Mouse (Mus musculus) ES-Bruce4 (cell line): ENCODE results near the gene Hsf2bp. TPM values are rescaled to one million over a fixed set of nuclear protein-coding genes. Genes with fewer than 3 reads are reported as not detected.
A peak's percentile ranks its signal among the peaks of the same experiment; 100 is the strongest.
"Not testable (repeated sequence)": the region's sequence is repeated elsewhere in the genome, so short reads cannot be mapped to it uniquely, and the experiment has no call there.

Experiments used
- H3K27ac ChIP-seq: 2 replicates; pipeline ENCODE4 v1.5.1; 2012; ENCODE audit warnings: low read length, inconsistent platforms; ENCODE audit not compliant: insufficient read depth
- H3K27me3 ChIP-seq: 2 replicates; pipeline ENCODE4 v1.6.1; 2012; ENCODE audit warnings: mild to moderate bottlenecking, low read length, inconsistent platforms; ENCODE audit not compliant: control insufficient read depth, poor library complexity, insufficient read depth, severe bottlenecking
- H3K36me3 ChIP-seq: 2 replicates; pipeline ENCODE4 v1.6.1; 2012; ENCODE audit warnings: inconsistent platforms, mild to moderate bottlenecking, low read length, moderate library complexity; ENCODE audit not compliant: control insufficient read depth, poor library complexity, insufficient read depth, severe bottlenecking
- H3K4me1 ChIP-seq: one replicate; pipeline ENCODE4 v1.8.1; 2011; ENCODE audit warnings: low read length; ENCODE audit not compliant: control insufficient read depth, insufficient read depth
- H3K4me3 ChIP-seq: 2 replicates; pipeline ENCODE4 v1.5.1; 2011; ENCODE audit warnings: low read depth, mild to moderate bottlenecking, low read length
- H3K9ac ChIP-seq: 2 replicates; pipeline ENCODE4 v1.6.1; 2012; ENCODE audit warnings: low read depth, mild to moderate bottlenecking, inconsistent platforms; ENCODE audit not compliant: poor library complexity, severe bottlenecking
- H3K9me3 ChIP-seq: replicated peaks from 2 replicates; pipeline ENCODE4 v1.6.1; 2012; ENCODE audit warnings: mild to moderate bottlenecking, low read length, inconsistent platforms; ENCODE audit not compliant: control insufficient read depth, poor library complexity, insufficient read depth, severe bottlenecking
- CTCF ChIP-seq: IDR thresholded peaks from one replicate; pipeline ENCODE4 v1.8.1; 2011; ENCODE audit warnings: low read depth, low read length
- EP300 ChIP-seq: IDR thresholded peaks from 2 replicates; pipeline ENCODE4 v1.6.1; 2011; ENCODE audit warnings: low read depth, low read length; ENCODE audit not compliant: insufficient read depth
- POLR2A ChIP-seq: IDR thresholded peaks from one replicate; pipeline ENCODE4 v1.8.1; 2011; ENCODE audit warnings: low read length; ENCODE audit not compliant: insufficient read depth
- polyA plus RNA-seq: library from polyadenylated mRNA; stranded (reverse); fragments of >200 nt; gene quantifications from 2 replicates; pipeline ENCODE4 v1.2.4, GENCODE M21; 2011; ENCODE audit warnings: low read depth; ENCODE audit not compliant: missing spikeins, insufficient read depth, insufficient read length

Gene Hsf2bp
- polyA plus RNA-seq, 1 experiment, result 55.0 TPM

DNA sequence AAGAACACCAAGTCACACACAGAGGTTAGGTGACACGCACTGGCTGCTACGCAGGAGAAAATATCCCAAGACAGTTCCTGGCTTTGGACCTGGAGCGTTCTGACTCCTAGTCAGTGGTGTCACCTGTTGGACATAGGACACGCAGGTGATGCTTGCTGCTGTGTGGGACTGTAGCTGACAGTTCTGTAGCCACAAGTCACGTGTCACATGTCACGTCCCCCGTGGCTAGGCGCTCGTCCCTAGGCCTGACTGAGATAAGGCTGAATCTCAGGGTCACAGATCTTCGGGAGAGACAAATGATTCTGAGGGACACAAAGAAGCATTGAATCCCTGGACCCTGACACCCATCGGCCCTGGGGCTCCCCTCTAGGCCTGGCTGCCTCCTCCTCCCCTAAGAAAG lies 32.2 kb upstream of the Hsf2bp start:
- Histone ChIP-seq H3K27me3 (no peaks in the 10 kb centered on the region), H3K36me3 (no peaks in the 10 kb centered on the region), H3K4me3 (no peak overlapping the region), H3K27ac (no peak overlapping the region), H3K9ac (no peak overlapping the region), H3K9me3 (no peaks in the 10 kb centered on the region), H3K4me1 (no peaks in the 10 kb centered on the region)
- TF ChIP-seq EP300 (no peak), POLR2A (no peak), CTCF (no peak)

DNA sequence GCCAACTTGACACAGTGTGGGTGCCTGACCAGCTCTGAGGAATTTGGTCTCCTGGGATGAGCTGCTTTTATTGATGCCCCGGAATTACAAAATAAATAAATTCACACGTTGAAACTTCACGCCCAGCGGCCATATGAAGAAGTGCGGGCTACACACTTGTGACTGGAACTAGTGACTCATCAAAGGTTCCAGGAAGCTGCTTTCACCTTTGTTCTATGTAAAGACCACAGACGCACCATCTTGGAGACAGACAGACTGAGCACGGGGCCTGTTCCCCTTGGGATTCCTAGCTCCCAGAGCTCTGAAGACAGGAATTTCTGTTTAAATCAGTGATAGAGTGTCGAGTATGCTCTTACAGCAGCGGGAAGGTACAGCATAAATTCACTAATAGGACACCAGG lies 31.4 kb upstream of the Hsf2bp start:
- Histone ChIP-seq H3K27ac (no peak overlapping the region), H3K9ac (no peak overlapping the region), H3K27me3 (no peaks in the 10 kb centered on the region), H3K36me3 (no peaks in the 10 kb centered on the region), H3K4me1 (no peaks in the 10 kb centered on the region), H3K9me3 (no peaks in the 10 kb centered on the region), H3K4me3 (no peak overlapping the region)
- TF ChIP-seq CTCF (no peak), EP300 (no peak)

DNA sequence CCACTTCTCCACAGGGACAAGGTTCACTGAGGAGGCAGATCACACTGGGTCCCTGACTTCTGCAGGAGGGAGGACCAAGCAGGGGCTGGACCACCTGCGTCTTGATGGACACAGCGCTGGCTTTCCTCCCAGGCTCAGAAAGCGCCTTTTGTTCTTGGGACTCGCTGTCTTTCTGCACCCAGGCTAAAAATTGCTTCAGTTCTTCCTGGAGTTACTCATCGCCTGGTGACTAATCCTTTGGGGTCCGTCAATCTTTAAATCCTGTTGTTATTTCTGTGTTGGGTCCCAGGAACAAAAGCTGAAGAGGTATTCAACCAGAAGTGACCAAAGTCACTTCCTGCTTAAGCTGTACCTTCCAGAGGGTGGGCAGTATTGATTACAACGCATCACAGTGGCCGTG lies 28.6 kb upstream of the Hsf2bp start:
- H3K27ac ChIP-seq, H3K27me3 ChIP-seq, H3K9me3 ChIP-seq, H3K9ac ChIP-seq, H3K4me3 ChIP-seq, H3K4me1 ChIP-seq: not testable (repeated sequence)
- H3K36me3 ChIP-seq, result peaks cover 19% of the 10 kb centered on the region

DNA sequence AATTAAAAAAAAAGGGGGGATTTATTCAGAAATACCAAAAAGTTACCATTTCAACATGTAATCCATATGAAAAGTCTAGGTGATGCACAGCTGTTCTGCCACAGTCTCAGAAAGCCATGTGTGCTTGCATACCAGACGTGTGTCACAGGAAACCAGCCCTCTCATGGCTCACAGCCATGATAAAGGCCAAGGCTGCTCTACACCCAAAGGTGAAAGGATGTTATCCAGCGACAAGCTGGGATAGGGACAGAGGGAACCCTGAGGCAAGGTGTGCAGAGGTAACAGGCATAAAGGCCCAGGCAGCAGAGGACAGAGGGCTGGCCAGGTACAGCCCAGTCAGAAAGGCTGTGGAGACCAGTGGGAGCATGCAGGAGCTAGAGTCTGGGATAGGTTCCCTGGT lies 27.5 kb upstream of the Hsf2bp start:
- no peaks in the 10 kb centered on the region for H3K4me1 ChIP-seq
- no peak overlapping the region for H3K4me3 ChIP-seq
- TF ChIP-seq CTCF (no peak), EP300 (no peak)
- peaks cover 30% of the 10 kb centered on the region for H3K36me3 ChIP-seq
- H3K9ac ChIP-seq, result no peak overlapping the region
- H3K9me3 ChIP-seq, result no peaks in the 10 kb centered on the region
- H3K27ac ChIP-seq, result no peak overlapping the region
- no peaks in the 10 kb centered on the region for H3K27me3 ChIP-seq

DNA sequence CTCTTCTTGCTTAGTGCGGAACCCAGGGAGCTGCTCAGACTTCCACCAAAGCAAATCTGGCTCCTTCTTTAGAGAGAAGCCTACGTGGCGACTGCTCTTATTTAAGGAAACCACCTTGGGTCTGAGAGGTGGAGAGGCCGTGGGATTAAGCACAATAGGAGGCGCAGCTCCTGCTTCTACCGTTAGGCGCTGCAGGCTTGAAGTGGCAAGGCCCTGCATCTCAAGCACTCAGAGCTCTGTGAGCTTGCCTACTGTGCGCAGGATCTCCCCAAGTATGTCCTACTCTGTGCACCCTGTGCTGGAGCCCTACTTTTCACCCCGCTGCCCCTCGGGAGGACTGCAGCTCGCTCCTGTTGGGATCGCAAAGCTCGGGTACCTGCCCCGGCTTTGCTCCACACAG lies 25.1 kb upstream of the Hsf2bp start:
- H3K36me3 ChIP-seq, result peaks cover 47% of the 10 kb centered on the region
- H3K27ac ChIP-seq, result peak overlapping the region; percentile 20; the same call in 1 of the 2 replicates
- no peaks in the 10 kb centered on the region for H3K27me3 ChIP-seq
- no peaks in the 10 kb centered on the region for H3K4me1 ChIP-seq
- no peak for TF ChIP-seq POLR2A
- TF ChIP-seq CTCF, result no peak
- TF ChIP-seq EP300, result no peak
- no peak overlapping the region for H3K4me3 ChIP-seq
- H3K9me3 ChIP-seq, result no peaks in the 10 kb centered on the region
- H3K9ac ChIP-seq, result no peak overlapping the region

DNA sequence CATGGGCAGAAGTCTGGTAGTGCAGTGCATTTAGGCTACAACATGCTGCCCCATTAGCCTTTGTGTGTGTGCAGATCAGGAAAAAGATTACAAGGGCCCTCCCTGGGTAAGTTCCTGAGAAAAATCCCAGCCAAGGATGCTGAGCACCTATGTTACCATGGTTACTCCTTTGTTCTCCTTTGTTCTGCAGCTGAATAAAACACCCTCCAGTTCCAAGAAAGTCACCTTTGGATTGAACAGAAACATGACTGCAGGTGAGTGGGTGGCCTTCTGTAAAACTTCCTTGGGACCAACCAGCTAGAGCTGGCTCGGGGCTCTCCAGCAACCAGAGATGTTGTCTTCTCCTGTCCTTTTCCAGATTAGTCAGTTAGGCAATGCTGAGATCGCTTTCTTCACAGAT lies 22.9 kb upstream of the Hsf2bp start:
- TF ChIP-seq EP300, result no peak
- no peak for TF ChIP-seq POLR2A
- no peak for TF ChIP-seq CTCF
- Histone ChIP-seq H3K9me3 (no peaks in the 10 kb centered on the region), H3K27ac (no peak overlapping the region), H3K4me3 (no peak overlapping the region), H3K27me3 (no peaks in the 10 kb centered on the region), H3K4me1 (no peaks in the 10 kb centered on the region), H3K36me3 (peaks cover 68% of the 10 kb centered on the region), H3K9ac (no peak overlapping the region)

DNA sequence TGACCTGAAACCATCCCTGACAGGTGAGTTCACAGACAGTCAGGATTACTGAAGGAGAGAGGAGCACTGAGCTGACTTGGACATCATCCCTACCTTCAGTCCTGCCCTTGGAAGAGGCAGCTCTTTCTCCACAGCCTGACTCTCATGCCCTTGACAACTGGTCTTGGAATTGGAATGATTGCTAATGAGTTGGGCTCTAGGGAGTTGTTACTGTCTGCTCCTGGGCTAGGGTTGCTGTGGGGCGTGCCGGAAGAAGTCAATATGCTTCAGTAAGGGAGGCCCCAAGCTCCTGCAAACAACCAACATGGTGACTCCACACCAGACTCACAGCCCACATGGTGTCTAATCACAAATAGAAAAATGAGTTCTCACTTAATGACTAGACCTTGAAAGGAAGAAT lies 21.7 kb upstream of the Hsf2bp start:
- no peak overlapping the region for H3K4me3 ChIP-seq
- H3K36me3 ChIP-seq, result peaks cover 81% of the 10 kb centered on the region
- no peaks in the 10 kb centered on the region for H3K27me3 ChIP-seq
- no peaks in the 10 kb centered on the region for H3K4me1 ChIP-seq
- no peaks in the 10 kb centered on the region for H3K9me3 ChIP-seq
- no peak overlapping the region for H3K27ac ChIP-seq
- H3K9ac ChIP-seq, result no peak overlapping the region
- no peak for TF ChIP-seq CTCF
- TF ChIP-seq EP300, result no peak
- TF ChIP-seq POLR2A, result no peak
